Mouse (Mus musculus) monocyte, adult 5-6 weeks (primary cell): Measurements from ENCODE around the gene Nbr1. TPM values are rescaled to one million over a fixed set of nuclear protein-coding genes. Genes with fewer than 3 reads are reported as not detected.

Source experiments
- ATAC-seq: fragments of 153-309, 156-312 bp; replicated peaks from 2 replicates; pipeline ENCODE4 v1.8.0; 2017; ENCODE audit warnings: mild to moderate bottlenecking; ENCODE audit not compliant: low TSS enrichment, insufficient number of reproducible peaks, severe bottlenecking, poor library complexity, low FRiP score
- total RNA-seq: library from RNA; stranded (forward); fragments of 200-1000, 200-491, 200-594 nt; gene quantifications from 3 replicates; pipeline ENCODE4 v1.2.3, GENCODE M21; 2017

The Nbr1 gene
- 67.9 to 104 TPM (median 83.1 TPM) in 3 replicates for total RNA-seq

- peak; percentile 64 for ATAC-seq
Measured at GRCm38 (mm10) chr11:101551751-101552475, at the start of gene Nbr1, which contains the start of gene Brca1. Gene Nbr1 (plus strand): TSS chr11:101552149. Gene Brca1 (minus strand): TSS chr11:101551955.

DNA sequence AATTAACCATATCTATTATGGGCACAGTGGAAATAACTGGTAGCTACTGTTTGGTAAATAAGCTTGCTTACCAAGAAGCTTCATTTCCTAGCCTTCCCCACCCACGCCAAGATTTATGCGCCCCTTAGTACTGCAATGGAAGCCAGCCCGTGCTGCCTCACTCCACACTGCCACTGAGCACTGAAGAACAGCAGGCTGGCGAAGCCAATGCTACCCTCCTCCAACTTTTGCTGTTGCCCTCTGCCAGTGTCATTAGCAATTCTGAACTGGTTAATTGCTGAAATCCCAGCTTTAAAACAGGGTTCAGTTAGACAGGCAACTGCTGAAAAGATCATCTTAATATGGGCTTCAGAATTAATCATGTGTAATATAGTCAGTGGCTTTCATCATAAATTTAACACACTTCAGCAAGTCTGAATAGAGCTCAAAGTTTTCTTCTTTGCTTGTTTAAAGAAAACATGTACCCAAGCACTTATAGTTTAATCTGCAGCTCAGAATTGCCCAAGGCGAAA, 45.6 kb upstream of the Nbr1 start:
- ATAC-seq, result no peak

DNA sequence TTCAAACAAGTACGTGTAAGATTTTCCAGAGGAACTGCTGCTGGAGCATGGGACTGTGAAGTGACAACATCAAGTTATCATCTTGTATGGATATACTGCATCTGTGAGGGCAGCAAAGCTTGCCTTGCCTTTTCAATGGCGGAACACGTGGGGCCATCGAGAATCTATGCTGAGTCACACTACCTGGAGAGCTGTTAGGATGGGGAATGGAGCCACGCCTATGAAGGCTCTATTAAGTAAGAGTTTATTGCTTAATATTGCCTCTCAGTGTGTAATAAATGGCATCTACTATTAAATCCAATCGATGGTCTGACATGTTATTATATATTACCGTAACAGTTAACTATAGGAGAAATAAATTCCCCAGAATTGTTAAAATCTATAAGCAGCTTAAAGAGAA, 44.9 kb upstream of the Nbr1 start:
- no peak for ATAC-seq

- ATAC-seq, result no peak
Measured at GRCm38 (mm10) chr11:101518937-101519336, 33.0 kb upstream of the Nbr1 start.

DNA sequence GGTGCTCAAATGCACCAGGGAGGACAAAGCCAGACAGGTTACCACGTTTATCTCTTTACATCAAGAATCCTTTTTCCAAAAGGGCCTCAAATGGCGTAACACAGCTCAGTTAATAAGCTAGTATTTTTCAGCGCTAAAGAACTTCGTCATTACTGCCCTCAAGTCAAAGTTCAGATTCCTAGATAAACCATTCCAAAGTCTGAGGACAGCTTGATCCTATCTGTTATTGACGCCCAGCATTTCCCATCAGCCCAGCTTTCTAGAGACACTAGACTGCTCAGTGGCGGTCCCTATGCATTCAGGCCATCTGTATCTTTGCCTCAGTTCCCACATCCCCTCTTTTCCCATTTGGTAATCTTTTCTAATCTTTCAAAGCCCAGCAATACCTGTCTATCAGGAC, 32.6 kb upstream of the Nbr1 start:
- no peak for ATAC-seq

DNA sequence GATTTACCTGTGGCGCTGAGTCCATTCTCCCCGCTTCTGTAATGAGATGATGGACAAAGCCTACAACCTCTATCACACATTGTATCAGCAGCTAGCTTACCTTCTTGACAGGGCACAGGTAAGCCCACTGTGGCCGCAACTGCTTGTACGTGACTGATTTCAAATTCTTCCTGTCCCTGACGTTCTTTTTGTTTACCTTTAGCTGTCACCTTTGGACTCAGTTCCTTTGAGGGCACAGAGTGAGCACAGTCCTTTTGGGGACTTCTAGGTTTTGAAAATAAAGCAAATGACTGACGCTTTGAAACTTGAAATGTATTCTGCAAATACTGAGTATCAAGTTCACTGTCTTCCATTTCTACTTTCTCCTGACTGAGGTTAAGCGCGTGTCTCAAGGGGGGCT, 27.5 kb upstream of the Nbr1 start:
- no peak for ATAC-seq

GRCm38 (mm10) chr11:101525056-101525455, 26.9 kb upstream of the Nbr1 start:
- no peak for ATAC-seq

- ATAC-seq, result no peak
Measured at GRCm38 (mm10) chr11:101525936-101526595, 25.9 kb upstream of the Nbr1 start.

- no peak for ATAC-seq
Measured at GRCm38 (mm10) chr11:101526686-101527085, 25.3 kb upstream of the Nbr1 start.

DNA sequence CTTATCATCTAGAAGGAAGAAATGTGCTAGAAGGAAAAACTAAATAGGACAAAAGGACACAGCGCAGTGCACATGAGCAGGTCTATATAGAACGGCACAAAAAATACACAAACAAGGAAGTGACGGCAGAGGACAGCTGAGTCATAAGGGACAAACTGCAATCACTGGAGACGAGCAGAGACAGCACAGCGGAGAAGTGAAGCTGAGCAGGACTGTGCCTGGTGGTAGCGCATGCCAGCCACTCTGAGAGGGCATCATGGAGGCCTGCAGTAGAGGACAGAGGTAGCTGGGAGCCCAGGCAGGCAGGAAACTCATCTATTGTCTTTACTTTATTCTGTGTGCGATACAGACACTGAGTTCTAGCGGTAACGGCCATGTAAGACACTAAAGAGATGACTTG, 8.4 kb upstream of the Nbr1 start:
- peak; percentile 63 for ATAC-seq

GRCm38 (mm10) chr11:101544132-101544531, 7.8 kb upstream of the Nbr1 start:
- ATAC-seq, result no peak

GRCm38 (mm10) chr11:101548526-101548925, 3.4 kb upstream of the Nbr1 start:
- ATAC-seq, result no peak

DNA sequence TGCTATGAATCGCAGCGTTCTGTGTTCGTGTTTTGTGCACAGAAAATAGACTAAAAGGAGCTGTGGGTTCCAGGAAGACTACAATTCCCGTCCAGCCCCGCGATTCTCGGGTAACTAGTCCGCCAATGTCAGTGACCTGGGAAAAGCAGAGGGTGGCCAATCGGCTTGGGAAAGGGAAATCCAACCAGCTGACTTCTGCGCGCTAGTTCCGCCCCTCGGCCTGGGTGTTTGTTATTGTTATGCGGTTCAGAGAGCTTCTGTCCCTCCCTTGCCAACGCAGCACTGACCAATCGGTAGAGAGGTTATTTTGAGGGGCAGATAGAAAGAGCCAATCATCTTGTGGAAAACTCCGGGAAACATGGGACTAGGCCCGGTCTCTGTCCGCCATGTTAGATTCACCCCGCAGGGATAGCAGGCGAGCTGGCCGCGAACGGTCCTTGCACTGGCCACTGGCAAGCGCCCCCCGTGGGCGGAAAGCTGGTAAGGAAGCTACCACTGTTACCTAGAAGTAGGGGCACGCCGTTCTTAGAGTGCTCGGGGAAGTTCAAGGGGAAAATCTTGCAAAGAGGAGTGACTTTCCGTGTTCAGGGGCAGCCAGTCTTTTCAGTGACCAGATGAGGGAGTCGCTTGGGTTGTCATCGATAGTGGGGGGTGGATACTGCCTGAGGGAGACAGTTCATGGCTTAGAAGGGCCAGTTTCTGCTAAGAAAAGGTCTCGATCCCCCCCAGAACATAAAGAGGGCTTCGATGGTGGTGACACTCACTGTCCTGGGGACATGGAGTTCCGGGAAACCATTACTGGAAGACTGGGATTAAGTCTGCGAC, 739 bp downstream of the Nbr1 start:
- peak; percentile 95 for ATAC-seq

DNA sequence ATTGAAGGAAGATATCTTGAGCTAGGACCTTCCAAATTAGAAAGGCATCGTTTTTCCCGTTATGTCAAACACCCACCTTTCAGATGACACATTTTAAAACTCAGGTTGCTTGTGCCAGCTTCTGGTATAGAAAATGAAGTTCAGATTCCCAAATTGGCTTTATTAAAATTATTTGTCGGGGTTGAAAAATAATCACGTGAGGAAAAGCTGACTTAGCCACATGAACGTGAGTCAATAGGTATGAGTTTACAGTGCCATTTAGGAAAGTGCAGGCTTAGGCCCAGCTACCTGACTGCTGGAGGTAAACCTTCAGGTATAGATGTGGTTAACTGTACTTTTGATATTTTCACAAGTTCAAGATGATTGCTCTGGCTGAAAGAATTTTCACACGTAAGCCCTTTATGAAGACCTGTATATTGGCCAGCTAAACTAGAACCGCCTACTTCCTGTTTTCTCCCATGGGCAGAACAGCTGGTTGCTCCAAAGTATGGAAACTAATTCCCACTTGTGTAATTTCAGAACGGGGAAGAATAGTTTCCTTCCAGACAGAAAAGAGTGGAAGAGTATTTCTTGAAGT, 1.5 kb downstream of the Nbr1 start:
- no peak for ATAC-seq

DNA sequence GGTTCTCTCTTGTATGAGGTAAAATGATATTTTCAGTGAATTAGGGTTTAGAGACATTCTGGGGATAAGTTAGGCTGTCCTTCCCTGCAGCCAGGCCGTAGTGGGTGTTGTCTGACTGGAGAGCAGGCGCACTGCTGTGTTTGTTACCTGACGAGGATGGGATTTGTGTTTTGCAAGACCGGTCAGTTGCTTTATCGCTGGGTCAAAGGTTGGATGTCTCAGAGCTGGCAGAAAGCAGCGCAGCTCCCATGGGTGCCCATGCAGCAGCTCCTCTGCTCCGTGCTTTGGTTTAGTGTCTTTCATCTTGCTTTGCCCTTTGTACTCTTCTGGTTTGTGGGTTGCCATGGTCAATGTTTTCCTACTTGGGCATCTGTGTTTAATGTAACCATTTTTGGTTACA, 4.6 kb downstream of the Nbr1 start:
- no peak for ATAC-seq

DNA sequence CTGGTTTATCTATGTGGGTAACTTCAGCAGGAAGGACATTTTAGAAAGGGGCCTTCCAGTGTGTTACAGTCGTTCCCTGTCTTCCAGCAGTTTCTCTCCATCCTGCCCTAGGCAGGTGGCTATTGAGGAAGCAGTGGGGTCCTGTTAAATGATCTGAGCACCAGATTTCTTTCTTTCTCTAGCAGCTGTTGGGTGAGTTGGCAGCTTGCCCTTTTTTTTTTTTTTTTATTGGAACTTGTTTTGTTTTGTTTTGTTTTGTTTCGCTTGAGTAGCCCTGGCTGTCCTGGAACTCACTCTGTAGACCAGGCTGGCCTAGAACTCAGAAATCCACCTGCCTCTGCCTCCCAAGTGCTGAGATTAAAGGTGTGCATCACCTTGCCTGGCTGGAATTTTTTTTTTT, 5.0 kb downstream of the Nbr1 start:
- ATAC-seq, result no peak

GRCm38 (mm10) chr11:101562391-101562790, 10.4 kb downstream of the Nbr1 start:
- ATAC-seq, result peak; percentile 91

GRCm38 (mm10) chr11:101568421-101568820, 16.5 kb downstream of the Nbr1 start:
- no peak for ATAC-seq

DNA sequence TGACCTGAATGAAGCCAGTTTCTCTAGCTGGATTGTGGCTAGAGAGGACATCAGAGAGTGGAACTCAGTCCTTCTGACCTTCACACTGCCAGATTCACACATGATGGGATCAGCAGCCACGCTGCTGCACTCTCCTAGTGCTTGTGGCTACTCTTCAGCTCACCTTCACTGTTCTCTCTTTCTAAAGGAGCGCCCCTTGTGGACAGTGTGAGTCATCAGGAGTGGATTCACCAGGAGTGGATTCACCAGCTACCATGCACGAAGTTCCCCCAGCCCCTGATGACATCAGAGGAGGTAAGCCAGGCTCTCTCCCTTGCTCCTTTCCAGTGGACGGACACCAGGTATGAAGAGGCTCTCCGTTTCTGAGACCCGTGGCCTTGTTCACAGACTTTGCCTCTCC, 24.2 kb downstream of the Nbr1 start:
- ATAC-seq, result no peak
